Mouse (Mus musculus): ENCODE data around the gene Aqp7.

Aqp7 gene

GRCm38 (mm10) chr4:41057361-41057760 is 9.4 kb upstream of the Aqp7 start:
- DNase-seq: no peak

GRCm38 (mm10) chr4:41056742-41057332 is 8.9 kb upstream of the Aqp7 start:
- peak; percentile 52 to 80 for DNase-seq

- DNase-seq: peak; percentile 52 to 83
These were observed 8.3 kb upstream of the Aqp7 start for GRCm38 (mm10) chr4:41056253-41056652.

GRCm38 (mm10) chr4:41055111-41055510 is 7.2 kb upstream of the Aqp7 start:
- DNase-seq: peak; percentile 56 to 60

GRCm38 (mm10) chr4:41051781-41052180 is 3.8 kb upstream of the Aqp7 start:
- no peak for DNase-seq

GRCm38 (mm10) chr4:41050726-41051675 is 3.1 kb upstream of the Aqp7 start:
- DNase-seq: peak; percentile 84 to 95

GRCm38 (mm10) chr4:41048926-41049325 is 987 bp upstream of the Aqp7 start:
- no peak for DNase-seq

GRCm38 (mm10) chr4:41046254-41046795 is 1.6 kb downstream of the Aqp7 start:
- peak; percentile 56 to 79 for DNase-seq

GRCm38 (mm10) chr4:41045288-41045687 is 2.7 kb downstream of the Aqp7 start:
- peak; percentile 72 to 87 for DNase-seq

GRCm38 (mm10) chr4:41043961-41044360 is 4.0 kb downstream of the Aqp7 start:
- peak; percentile 48 to 72 for DNase-seq

GRCm38 (mm10) chr4:41042880-41043279 is 5.1 kb downstream of the Aqp7 start:
- peak; percentile 40 to 66 for DNase-seq

- no peak for DNase-seq
These were observed 7.0 kb downstream of the Aqp7 start for GRCm38 (mm10) chr4:41040983-41041382.

- no peak for DNase-seq
These were observed 10.0 kb downstream of the Aqp7 start for GRCm38 (mm10) chr4:41037942-41038341.

GRCm38 (mm10) chr4:41031242-41031641 is 16.7 kb downstream of the Aqp7 start:
- no peak for DNase-seq

- DNase-seq: no peak
These were observed 18.6 kb downstream of the Aqp7 start for GRCm38 (mm10) chr4:41029372-41029771.

GRCm38 (mm10) chr4:41028272-41028671 is 19.7 kb downstream of the Aqp7 start:
- no peak for DNase-seq

- DNase-seq: peak; percentile 88 to 93
These were observed 20.1 kb downstream of the Aqp7 start for GRCm38 (mm10) chr4:41027872-41028271.

- no peak for DNase-seq
These were observed 21.7 kb downstream of the Aqp7 start for GRCm38 (mm10) chr4:41026086-41026787.

GRCm38 (mm10) chr4:41021094-41021493 is 26.8 kb downstream of the Aqp7 start:
- DNase-seq: no peak

GRCm38 (mm10) chr4:41015798-41016197 is 32.1 kb downstream of the Aqp7 start:
- DNase-seq: no peak

- DNase-seq: no peak
These were observed 34.6 kb downstream of the Aqp7 start for GRCm38 (mm10) chr4:41013351-41013750.

GRCm38 (mm10) chr4:41000842-41001639 is 46.9 kb downstream of the Aqp7 start:
- peak in 1 of 2 experiments; percentile 20 for DNase-seq

All from kidney, postnatal 25 days (tissue).